Mouse (Mus musculus) olfactory bulb, adult 2 months (tissue): ENCODE measurements around the gene Ulbp1.
"Not testable (repeated sequence)": the region's sequence is repeated elsewhere in the genome, so short reads cannot be mapped to it uniquely, and the experiment has no call there.

Experiments used
- CTCF ChIP-seq: fragments of 200-500 bp; IDR thresholded peaks from 2 replicates; pipeline ENCODE4 v1.5.1; 2012; ENCODE audit warnings: low read depth, mild to moderate bottlenecking, low read length, moderate library complexity; ENCODE audit not compliant: insufficient read depth
- POLR2A ChIP-seq: fragments of 200-500 bp; IDR thresholded peaks from 2 replicates; pipeline ENCODE4 v1.6.1; 2012; ENCODE audit warnings: mild to moderate bottlenecking, low read depth, low read length, moderate library complexity; ENCODE audit not compliant: insufficient read depth

DNA sequence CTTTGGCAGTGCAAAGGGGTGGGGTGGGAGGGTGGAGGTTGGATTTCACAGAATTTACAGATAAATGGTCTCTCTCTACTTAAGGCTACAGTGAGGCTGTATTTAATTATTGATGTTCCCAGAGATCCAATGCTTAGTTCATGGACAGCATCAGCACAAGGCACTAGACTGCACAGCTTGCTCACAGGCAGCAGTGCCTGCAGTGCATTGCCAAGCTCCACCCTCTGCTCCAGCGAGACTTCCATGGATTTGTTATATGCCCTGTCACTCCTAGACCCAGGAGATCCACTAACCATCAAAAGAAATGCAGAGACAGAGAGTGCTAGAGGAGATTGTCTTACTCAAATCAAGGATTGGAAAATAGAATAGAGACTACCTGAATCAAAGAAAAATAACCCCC, 24.7 kb upstream of the Ulbp1 start:
- TF ChIP-seq CTCF, POLR2A: not testable (repeated sequence)
